Mouse (Mus musculus): ENCODE results near the gene Hs3st2. TPM values are rescaled to one million over a fixed set of nuclear protein-coding genes. Genes with fewer than 3 reads are reported as not detected.
A peak's percentile ranks its signal among the peaks of the same experiment; 100 is the strongest.
"Not testable (repeated sequence)": the region's sequence is repeated elsewhere in the genome, so short reads cannot be mapped to it uniquely, and the experiment has no call there.

Gene Hs3st2
- 10 to 100 TPM; 10.6 to 11.2 TPM for total RNA-seq (2021)

- DNase-seq, result peak in 1 of 2 experiments; percentile 21
These were observed at the start of gene Hs3st2 for GRCm38 (mm10) chr7:121391225-121391983. TSS of gene Hs3st2 (plus strand) at chr7:121391859.

- no peak for DNase-seq
These were observed 43.2 kb upstream of the Hs3st2 start for GRCm38 (mm10) chr7:121348284-121348963.

GRCm38 (mm10) chr7:121351688-121352087, 40.0 kb upstream of the Hs3st2 start:
- no peak for DNase-seq

- not testable (repeated sequence) for DNase-seq
These were observed 30.2 kb upstream of the Hs3st2 start for GRCm38 (mm10) chr7:121361448-121361847.

- no peak for DNase-seq
These were observed 26.1 kb upstream of the Hs3st2 start for GRCm38 (mm10) chr7:121365584-121365983.

- no peak for DNase-seq
These were observed 24.5 kb upstream of the Hs3st2 start for GRCm38 (mm10) chr7:121367185-121367584.

GRCm38 (mm10) chr7:121371990-121372389, 19.7 kb upstream of the Hs3st2 start:
- DNase-seq, result no peak

GRCm38 (mm10) chr7:121375456-121375855, 16.2 kb upstream of the Hs3st2 start:
- peak; percentile 23 to 38 for DNase-seq

GRCm38 (mm10) chr7:121378942-121379341, 12.7 kb upstream of the Hs3st2 start:
- no peak for DNase-seq

- peak in 1 of 2 experiments; percentile 19 for DNase-seq
These were observed 503 bp downstream of the Hs3st2 start for GRCm38 (mm10) chr7:121391984-121392739.

GRCm38 (mm10) chr7:121392740-121392993, 1.0 kb downstream of the Hs3st2 start:
- DNase-seq, result no peak

GRCm38 (mm10) chr7:121393884-121394283, 2.2 kb downstream of the Hs3st2 start:
- no peak for DNase-seq

GRCm38 (mm10) chr7:121394875-121395274, 3.2 kb downstream of the Hs3st2 start:
- DNase-seq, result no peak

GRCm38 (mm10) chr7:121410716-121411506, 19.3 kb downstream of the Hs3st2 start:
- no peak for DNase-seq

GRCm38 (mm10) chr7:121411507-121411898, 19.8 kb downstream of the Hs3st2 start:
- no peak for DNase-seq

- DNase-seq, result no peak
These were observed 45.2 kb downstream of the Hs3st2 start for GRCm38 (mm10) chr7:121436884-121437283.

GRCm38 (mm10) chr7:121441186-121441585, 49.5 kb downstream of the Hs3st2 start:
- DNase-seq, result no peak

- DNase-seq, result no peak
These were observed 52.7 kb downstream of the Hs3st2 start for GRCm38 (mm10) chr7:121444336-121444735.

- DNase-seq, result no peak
These were observed 54.6 kb downstream of the Hs3st2 start for GRCm38 (mm10) chr7:121446281-121446680.

GRCm38 (mm10) chr7:121450951-121451843, 59.5 kb downstream of the Hs3st2 start:
- peak in 1 of 2 experiments; percentile 6 for DNase-seq

GRCm38 (mm10) chr7:121456716-121457115, 65.1 kb downstream of the Hs3st2 start:
- no peak for DNase-seq

All from layer of hippocampus, postnatal 36 days (tissue).